Mouse (Mus musculus) kidney, adult 2 months (tissue): ENCODE results near the gene Plod1.

Source experiments
- CTCF ChIP-seq: fragments of 200-500 bp; conservative IDR thresholded peaks from 2 replicates; pipeline ENCODE4 v1.5.1; 2011; ENCODE audit warnings: low read depth, mild to moderate bottlenecking, control low read depth, low read length, moderate library complexity, mixed read lengths; ENCODE audit not compliant: insufficient read depth, insufficient read length
- POLR2A ChIP-seq: fragments of 200-500 bp; IDR thresholded peaks from one replicate; pipeline ENCODE4 v1.6.1; 2011; ENCODE audit warnings: low read depth, low read length, control low read depth

DNA sequence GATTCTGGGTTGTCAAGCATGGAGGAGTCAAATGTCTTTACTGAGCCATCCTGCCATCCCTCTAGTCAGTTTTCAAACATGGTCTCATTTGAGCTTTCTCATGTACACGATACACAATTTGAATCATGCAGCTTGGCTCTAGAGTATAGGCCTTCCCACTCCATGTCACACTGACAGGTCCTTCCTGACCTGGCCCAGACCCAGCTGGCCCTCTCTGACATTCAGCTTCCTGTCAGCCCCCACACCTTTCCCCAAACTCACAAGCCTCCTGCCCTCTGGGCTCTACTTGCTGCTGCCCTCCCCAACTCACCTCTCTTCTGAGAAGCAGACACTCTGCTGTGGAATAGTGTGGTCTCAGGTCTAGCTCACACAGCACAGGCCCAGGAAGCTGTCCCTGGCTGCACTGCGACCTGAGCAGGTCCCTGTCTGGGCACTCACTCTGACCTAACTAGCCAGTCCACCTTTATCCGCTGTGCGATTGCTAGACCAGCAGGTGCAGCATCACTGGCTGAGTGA is 40.7 kb downstream of the Plod1 start:
- TF ChIP-seq CTCF (no peak), POLR2A (no peak)
